Mouse (Mus musculus) CD8-positive naive resting alpha-beta T cell, adult 2 months (primary cell): Measurements from ENCODE around the gene Stat2.
"Not testable (repeated sequence)": the region's sequence is repeated elsewhere in the genome, so short reads cannot be mapped to it uniquely, and the experiment has no call there.

ENCODE experiments used
- DNase-seq, 2 experiments: peaks; one replicate each; pipeline ENCODE4 v3.0.0; 2022; ENCODE audit warnings: low read depth in 2 of 2, low spot score in 2 of 2

Stat2 gene

GRCm38 (mm10) chr10:128297622-128298021 lies 27.3 kb downstream of the Stat2 start:
- DNase-seq, result no peak

- DNase-seq, result no peak
Observed at GRCm38 (mm10) chr10:128298243-128298642, 27.9 kb downstream of the Stat2 start.

- no peak for DNase-seq
Observed at GRCm38 (mm10) chr10:128298702-128299171, 28.4 kb downstream of the Stat2 start, which contains the start of gene Il23a. Gene Il23a, minus strand, starts transcription at chr10:128298752.

GRCm38 (mm10) chr10:128302357-128302756 lies 32.0 kb downstream of the Stat2 start:
- no peak for DNase-seq

DNA sequence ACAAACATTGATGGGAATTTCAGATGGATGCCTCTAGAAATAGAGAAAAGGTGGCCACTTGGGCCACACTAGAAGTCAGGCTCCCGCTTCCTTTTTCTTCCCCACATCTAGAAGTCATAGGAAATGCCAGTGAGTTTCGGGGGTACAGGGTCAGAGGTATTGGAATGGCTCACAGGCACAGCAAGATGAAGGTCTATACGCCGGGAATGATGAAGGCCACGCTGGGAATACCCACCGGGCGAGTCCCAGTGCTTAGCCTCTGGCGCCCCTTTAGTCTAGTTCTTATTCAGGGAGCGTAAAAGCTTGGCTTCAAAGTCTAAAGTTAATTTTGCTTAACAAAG lies 32.4 kb downstream of the Stat2 start:
- DNase-seq, result no peak

- peak; percentile 98 to 99 for DNase-seq
Observed at GRCm38 (mm10) chr10:128303126-128304021, 33.0 kb downstream of the Stat2 start, which contains the start of gene Pan2. Gene Pan2, plus strand, starts transcription at chr10:128303335.

- no peak for DNase-seq
Observed at GRCm38 (mm10) chr10:128309654-128310053, 39.3 kb downstream of the Stat2 start.

DNA sequence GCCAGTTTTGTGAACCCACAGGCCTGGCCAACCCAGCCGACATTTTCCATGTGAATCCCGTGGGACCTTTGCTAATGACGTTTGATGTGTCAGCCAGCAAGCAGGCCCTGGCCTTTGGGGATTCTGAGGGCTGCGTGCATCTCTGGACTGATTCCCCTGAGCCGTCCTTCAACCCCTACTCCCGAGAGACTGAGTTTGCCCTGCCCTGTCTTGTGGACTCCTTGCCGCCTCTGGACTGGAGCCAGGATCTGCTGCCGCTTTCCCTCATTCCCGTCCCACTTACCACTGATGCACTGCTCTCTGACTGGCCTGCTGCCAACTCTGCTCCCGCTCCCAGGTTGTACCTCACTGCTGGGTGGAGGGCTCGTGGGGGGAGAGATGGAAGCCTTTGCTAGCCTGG lies 39.8 kb downstream of the Stat2 start:
- no peak for DNase-seq

GRCm38 (mm10) chr10:128310902-128311301 lies 40.5 kb downstream of the Stat2 start:
- no peak for DNase-seq

DNA sequence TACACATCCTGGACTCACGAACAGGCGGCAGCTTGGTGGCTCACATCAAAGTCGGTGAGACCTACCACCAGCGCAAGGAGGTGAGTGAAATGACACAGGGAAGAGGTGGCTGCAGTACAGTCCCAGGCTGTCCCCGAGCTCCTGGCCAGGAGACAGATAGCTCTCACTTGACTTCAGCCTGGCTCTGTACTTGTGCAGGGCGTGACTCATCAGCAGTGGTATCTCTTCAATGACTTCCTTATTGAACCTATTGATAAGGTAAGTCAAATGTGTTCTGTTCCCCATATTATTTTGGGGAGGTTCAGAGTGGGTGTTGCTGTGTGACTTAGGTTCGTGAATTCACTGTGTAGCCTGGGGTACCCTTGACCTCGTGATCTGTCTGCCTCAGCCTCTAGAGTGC lies 45.2 kb downstream of the Stat2 start:
- DNase-seq, result no peak

DNA sequence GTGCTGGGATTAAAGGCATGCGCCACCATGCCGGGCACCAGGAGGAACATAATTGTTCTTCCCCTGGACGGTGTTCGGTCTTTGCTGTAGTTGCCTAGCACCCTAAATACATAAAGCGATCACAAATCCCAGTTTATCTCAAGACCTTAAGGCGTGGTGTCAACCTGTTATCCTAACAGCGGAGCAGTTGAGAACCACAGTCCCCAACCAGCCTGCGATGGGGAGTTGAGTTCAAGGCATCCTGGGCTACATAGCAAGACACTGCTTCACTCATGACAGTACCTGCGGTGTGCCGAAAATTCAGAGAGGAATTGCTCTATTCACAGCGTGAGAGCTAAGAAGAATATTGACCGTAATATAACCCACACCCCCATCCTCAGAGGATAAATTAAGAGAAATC lies 51.3 kb downstream of the Stat2 start:
- DNase-seq, result no peak

- DNase-seq, result peak; percentile 72 to 78
Observed at GRCm38 (mm10) chr10:128322141-128323108, 52.1 kb downstream of the Stat2 start, which contains the start of gene Cnpy2. Gene Cnpy2, plus strand, starts transcription at chr10:128322459.

GRCm38 (mm10) chr10:128323516-128323915 lies 53.2 kb downstream of the Stat2 start:
- no peak for DNase-seq

- DNase-seq, result no peak
Observed at GRCm38 (mm10) chr10:128326825-128327224, 56.5 kb downstream of the Stat2 start.

DNA sequence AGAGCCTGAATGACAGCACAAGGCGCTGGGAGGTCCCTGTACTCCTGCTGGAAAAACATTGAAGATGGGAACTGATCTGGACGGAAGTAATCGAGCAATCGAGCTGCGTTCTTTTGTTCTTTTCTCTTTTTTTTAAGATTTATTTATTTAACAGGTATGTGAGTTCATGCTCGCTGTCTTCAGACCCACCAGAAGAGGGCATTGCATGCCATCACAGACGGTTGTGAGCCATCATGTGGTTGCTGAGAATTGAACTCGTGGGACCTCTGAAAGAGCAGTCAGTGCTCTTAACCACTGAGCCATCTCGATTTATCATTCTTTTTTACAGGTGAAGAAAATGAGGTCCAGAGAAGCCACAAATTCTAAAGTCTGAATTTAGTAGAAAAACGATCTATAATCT lies 57.3 kb downstream of the Stat2 start:
- DNase-seq, result no peak

- DNase-seq, result not testable (repeated sequence)
Observed at GRCm38 (mm10) chr10:128332358-128333249, 62.2 kb downstream of the Stat2 start.

- DNase-seq, result peak; percentile 76 to 88
Observed at GRCm38 (mm10) chr10:128335582-128335981, 65.2 kb downstream of the Stat2 start.

DNA sequence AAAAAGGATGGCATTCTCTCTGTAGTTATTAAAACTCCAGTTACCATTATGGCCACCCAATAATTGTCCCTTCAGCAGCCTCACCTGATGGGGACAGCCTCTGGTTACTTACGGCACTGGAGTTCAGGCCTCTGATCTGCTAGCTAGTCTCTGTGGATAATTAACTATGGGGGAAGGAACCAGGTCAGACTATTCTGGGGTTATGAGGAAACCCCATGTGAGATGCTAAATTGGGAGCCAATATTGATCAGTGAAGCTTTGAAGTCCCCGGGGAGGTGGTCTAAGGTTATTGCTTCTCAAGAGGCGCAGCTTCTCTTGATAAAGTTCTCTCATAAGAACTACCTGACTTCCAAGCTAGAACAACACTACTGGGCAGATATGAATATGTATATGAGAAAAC lies 65.8 kb downstream of the Stat2 start:
- no peak for DNase-seq

GRCm38 (mm10) chr10:128336597-128336996 lies 66.2 kb downstream of the Stat2 start:
- DNase-seq, result no peak
